Mouse (Mus musculus) hindbrain, embryonic 12.5 days (tissue): ENCODE measurements at regions not wholly inside any gene's neighbourhood (a gene's known extent, or its start where the extent isn't known, plus 50 kb on each side); places are given as distances from the start of the nearest gene placed in this dataset.
"Not testable (repeated sequence)": the region's sequence is repeated elsewhere in the genome, so short reads cannot be mapped to it uniquely, and the experiment has no call there.

ENCODE experiments used
- ATAC-seq: fragments of 200-750 bp; cut with Nextera tagmentation; 2 replicates; pipeline ENCODE4 v1.8.0; 2017; ENCODE audit warnings: moderate TSS enrichment; ENCODE audit not compliant: low FRiP score
- H3K27ac ChIP-seq: fragments of 300-500 bp; sonication (generic); 2 replicates; pipeline ENCODE4 v1.5.1; 2016; ENCODE audit warnings: mild to moderate bottlenecking
- H3K27me3 ChIP-seq: fragments of 300-500 bp; sonication (generic); 2 replicates; pipeline ENCODE4 v1.6.1; 2016; ENCODE audit warnings: mild to moderate bottlenecking
- H3K36me3 ChIP-seq: fragments of 300-500 bp; sonication (generic); 2 replicates; pipeline ENCODE4 v1.6.1; 2016; ENCODE audit warnings: mild to moderate bottlenecking
- H3K4me1 ChIP-seq: fragments of 300-500 bp; sonication (generic); 2 replicates; pipeline ENCODE4 v1.6.1; 2016
- H3K4me2 ChIP-seq: fragments of 300-500 bp; sonication (generic); replicated peaks from 2 replicates; pipeline ENCODE4 v1.6.1; 2016; ENCODE audit warnings: mild to moderate bottlenecking
- H3K4me3 ChIP-seq: fragments of 300-500 bp; sonication (generic); 2 replicates; pipeline ENCODE4 v1.5.1; 2016; ENCODE audit warnings: mild to moderate bottlenecking
- H3K9ac ChIP-seq: fragments of 300-500 bp; sonication (generic); 2 replicates; pipeline ENCODE4 v1.6.1; 2016; ENCODE audit warnings: mild to moderate bottlenecking, moderate library complexity
- H3K9me3 ChIP-seq: fragments of 300-500 bp; sonication (generic); replicated peaks from 2 replicates; pipeline ENCODE4 v1.6.1; 2016; ENCODE audit warnings: mild to moderate bottlenecking
- WGBS: fragments of 180-500 bp; shearing (Covaris S2); methylation state at CpG from one replicate; pipeline ENCODE4 v1.1.7; 2016; 5-methylcytosine and 5-hydroxymethylcytosine counted together

DNA sequence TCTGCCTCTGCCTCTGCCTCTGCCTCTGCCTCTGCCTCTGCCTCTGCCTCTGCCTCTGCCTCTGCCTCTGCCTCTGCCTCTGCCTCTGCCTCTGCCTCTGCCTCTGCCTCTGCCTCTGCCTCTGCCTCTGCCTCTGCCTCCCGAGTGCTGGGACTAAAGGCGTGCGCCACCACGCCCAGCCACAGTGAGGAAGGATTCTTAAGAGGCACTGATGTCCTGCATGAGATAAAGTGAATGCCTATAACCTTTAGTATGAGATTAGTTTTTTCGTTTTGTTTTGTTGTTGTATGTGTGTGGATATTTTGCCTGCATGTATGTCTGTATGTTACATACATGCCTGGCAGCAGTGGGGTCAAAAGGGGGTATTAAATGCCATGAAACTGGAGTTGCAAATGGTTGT lies 63.2 kb downstream of the Hlx start:
- not testable (repeated sequence) for H3K4me3 ChIP-seq, H3K4me1 ChIP-seq, H3K27me3 ChIP-seq, H3K36me3 ChIP-seq, H3K9ac ChIP-seq, H3K4me2 ChIP-seq, ATAC-seq, H3K27ac ChIP-seq, H3K9me3 ChIP-seq
- 91% methylated on average over 5 of the region's 5 CpGs for WGBS

DNA sequence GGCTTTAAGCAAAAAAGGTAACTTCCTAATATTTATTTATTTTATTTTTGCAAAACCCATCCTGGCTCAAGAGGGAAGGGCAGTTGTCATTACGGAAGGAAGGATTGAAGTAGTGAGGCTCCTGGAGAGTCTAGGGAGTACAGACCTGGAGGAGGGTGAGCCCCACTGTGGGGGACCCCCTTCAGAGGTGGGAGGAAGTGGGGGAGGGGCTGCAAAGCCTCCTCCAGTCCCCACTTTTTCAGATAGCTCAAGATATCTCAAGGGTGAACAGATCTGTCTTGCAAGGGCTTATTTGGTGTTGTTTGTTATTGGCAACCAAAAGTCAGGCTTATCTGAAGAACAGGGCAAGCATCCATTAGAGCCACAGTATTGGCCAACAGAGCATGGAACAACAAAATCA lies 64.0 kb downstream of the Hlx start:
- H3K36me3 ChIP-seq, result no peaks in the 10 kb centered on the region
- H3K9ac ChIP-seq, result no peak overlapping the region
- H3K4me1 ChIP-seq, result 0 out of 2 replicates have a peak, but pooled peaks cover 6% of the 10 kb centered on the region
- H3K27me3 ChIP-seq, result no peaks in the 10 kb centered on the region
- no peaks in the 10 kb centered on the region for H3K9me3 ChIP-seq
- no peak for ATAC-seq
- H3K27ac ChIP-seq, result no peak overlapping the region
- no peak overlapping the region for H3K4me3 ChIP-seq
- no peak overlapping the region for H3K4me2 ChIP-seq
- 76% methylated on average over 1 of the region's 1 CpGs for WGBS

GRCm38 (mm10) chr1:184668022-184668421 lies 64.4 kb downstream of the Hlx start:
- 0 out of 2 replicates have a peak, but pooled peaks cover 7% of the 10 kb centered on the region for H3K4me1 ChIP-seq
- no peak overlapping the region for H3K27ac ChIP-seq
- H3K4me3 ChIP-seq, result no peak overlapping the region
- no peaks in the 10 kb centered on the region for H3K36me3 ChIP-seq
- no peak overlapping the region for H3K9ac ChIP-seq
- no peak for ATAC-seq
- H3K27me3 ChIP-seq, result no peaks in the 10 kb centered on the region
- no peaks in the 10 kb centered on the region for H3K9me3 ChIP-seq
- 65% methylated on average over 2 of the region's 2 CpGs for WGBS
- H3K4me2 ChIP-seq, result no peak overlapping the region

GRCm38 (mm10) chr1:184665243-184665642 lies 67.2 kb downstream of the Hlx start:
- WGBS, result 78% methylated on average over 12 of the region's 12 CpGs
- Histone ChIP-seq H3K9me3 (no peaks in the 10 kb centered on the region), H3K4me1 (0 out of 2 replicates have a peak, but pooled peaks cover 7% of the 10 kb centered on the region), H3K36me3 (no peaks in the 10 kb centered on the region), H3K9ac (no peak overlapping the region), H3K4me2 (no peak overlapping the region), H3K27me3 (no peaks in the 10 kb centered on the region), H3K4me3 (no peak overlapping the region), H3K27ac (no peak overlapping the region)
- ATAC-seq, result no peak

GRCm38 (mm10) chr1:184664098-184664375 lies 68.4 kb downstream of the Hlx start:
- no peak overlapping the region for H3K27ac ChIP-seq
- no peaks in the 10 kb centered on the region for H3K9me3 ChIP-seq
- H3K4me3 ChIP-seq, result no peak overlapping the region
- no peaks in the 10 kb centered on the region for H3K27me3 ChIP-seq
- WGBS, result 63% methylated on average over 5 of the region's 5 CpGs
- no peak overlapping the region for H3K4me2 ChIP-seq
- no peaks in the 10 kb centered on the region for H3K36me3 ChIP-seq
- H3K9ac ChIP-seq, result no peak overlapping the region
- H3K4me1 ChIP-seq, result 0 out of 2 replicates have a peak, but pooled peaks cover 7% of the 10 kb centered on the region
- ATAC-seq, result no peak

DNA sequence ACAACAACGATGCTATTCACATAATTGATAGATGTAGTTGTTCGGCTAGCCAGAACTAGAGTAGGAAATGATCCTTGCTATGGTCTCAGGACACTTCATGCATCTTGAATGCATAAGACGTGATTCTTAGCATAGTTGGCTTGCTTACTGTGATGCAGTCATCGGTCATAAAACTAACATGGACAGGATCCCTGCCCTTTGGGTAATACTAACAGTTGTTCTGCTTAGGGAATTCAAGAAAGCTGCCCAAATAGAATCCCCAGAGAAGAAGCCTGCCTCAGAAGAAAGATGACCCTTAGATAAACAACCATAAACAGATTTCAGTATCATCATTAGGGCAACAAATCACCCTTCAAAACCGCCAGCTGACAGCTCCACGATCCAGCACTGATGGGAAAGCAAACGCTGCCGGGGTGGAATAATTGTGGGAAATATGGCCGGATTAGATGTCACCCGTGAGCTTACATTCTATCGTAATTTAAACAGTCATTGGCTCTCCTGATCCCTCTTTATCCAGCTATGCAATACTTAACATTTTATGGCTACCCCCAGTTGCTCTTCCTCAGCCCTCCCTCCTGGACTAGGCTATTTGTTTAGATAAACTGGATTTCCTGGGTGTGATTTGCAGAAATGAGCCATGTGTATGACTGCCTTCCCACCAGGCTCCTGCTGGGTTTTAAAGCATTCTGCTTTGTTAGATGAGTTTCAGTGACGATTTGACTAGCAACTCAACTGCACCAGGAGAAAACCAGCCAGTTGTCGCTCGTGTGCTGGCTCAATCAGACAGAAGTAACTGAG lies 68.9 kb downstream of the Hlx start:
- H3K4me1 ChIP-seq, result 0 out of 2 replicates have a peak, but pooled peaks cover 7% of the 10 kb centered on the region
- no peak overlapping the region for H3K27ac ChIP-seq
- H3K36me3 ChIP-seq, result no peaks in the 10 kb centered on the region
- ATAC-seq, result no peak
- H3K27me3 ChIP-seq, result no peaks in the 10 kb centered on the region
- 68% methylated on average over 14 of the region's 14 CpGs for WGBS
- H3K4me2 ChIP-seq, result no peak overlapping the region
- no peak overlapping the region for H3K9ac ChIP-seq
- no peaks in the 10 kb centered on the region for H3K9me3 ChIP-seq
- no peak overlapping the region for H3K4me3 ChIP-seq

DNA sequence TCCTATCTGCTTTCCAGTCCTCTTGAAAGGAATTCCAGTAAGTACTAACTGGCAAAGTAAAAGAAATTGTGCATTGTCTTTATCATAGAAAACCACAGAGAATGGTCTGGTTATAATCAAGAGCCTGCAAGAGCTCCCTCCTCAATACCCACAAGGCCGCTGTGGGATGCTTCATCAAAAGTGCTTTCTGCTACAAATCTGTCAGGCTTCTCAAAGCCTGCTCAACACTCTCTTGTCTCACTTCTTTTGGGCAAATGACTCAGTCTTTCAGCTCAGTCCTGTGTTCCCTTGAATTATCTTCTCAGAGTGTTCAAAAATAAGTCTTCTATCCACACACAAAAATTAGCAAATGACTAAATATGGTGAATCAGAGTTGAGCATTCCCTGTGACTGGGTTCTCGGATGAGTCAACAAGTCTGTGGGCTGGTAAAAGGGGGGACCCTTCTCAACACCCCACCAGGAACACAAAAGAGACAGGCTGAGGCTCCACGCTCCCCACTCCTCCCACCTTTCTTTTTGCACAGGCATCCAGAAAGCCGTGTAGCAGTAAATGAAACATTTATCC lies 81.8 kb downstream of the Hlx start:
- no peak overlapping the region for H3K9ac ChIP-seq
- no peaks in the 10 kb centered on the region for H3K27me3 ChIP-seq
- ATAC-seq, result no peak
- WGBS, result 87% methylated on average over 4 of the region's 4 CpGs
- H3K4me3 ChIP-seq, result no peak overlapping the region
- H3K4me2 ChIP-seq, result no peak overlapping the region
- H3K4me1 ChIP-seq, result no peaks in the 10 kb centered on the region
- H3K36me3 ChIP-seq, result no peaks in the 10 kb centered on the region
- no peak overlapping the region for H3K27ac ChIP-seq
- H3K9me3 ChIP-seq, result no peaks in the 10 kb centered on the region; the same call in 1 of the 2 replicates

- H3K27me3 ChIP-seq, result no peaks in the 10 kb centered on the region
- no peak overlapping the region for H3K4me2 ChIP-seq
- H3K27ac ChIP-seq, result no peak overlapping the region
- no peak for ATAC-seq
- 90% methylated on average over 8 of the region's 8 CpGs for WGBS
- no peaks in the 10 kb centered on the region for H3K36me3 ChIP-seq
- H3K9ac ChIP-seq, result no peak overlapping the region
- no peak overlapping the region for H3K4me3 ChIP-seq
- no peaks in the 10 kb centered on the region; the same call in 1 of the 2 replicates for H3K9me3 ChIP-seq
- no peaks in the 10 kb centered on the region for H3K4me1 ChIP-seq
Measured at GRCm38 (mm10) chr1:184647920-184648540, 84.4 kb downstream of the Hlx start.

DNA sequence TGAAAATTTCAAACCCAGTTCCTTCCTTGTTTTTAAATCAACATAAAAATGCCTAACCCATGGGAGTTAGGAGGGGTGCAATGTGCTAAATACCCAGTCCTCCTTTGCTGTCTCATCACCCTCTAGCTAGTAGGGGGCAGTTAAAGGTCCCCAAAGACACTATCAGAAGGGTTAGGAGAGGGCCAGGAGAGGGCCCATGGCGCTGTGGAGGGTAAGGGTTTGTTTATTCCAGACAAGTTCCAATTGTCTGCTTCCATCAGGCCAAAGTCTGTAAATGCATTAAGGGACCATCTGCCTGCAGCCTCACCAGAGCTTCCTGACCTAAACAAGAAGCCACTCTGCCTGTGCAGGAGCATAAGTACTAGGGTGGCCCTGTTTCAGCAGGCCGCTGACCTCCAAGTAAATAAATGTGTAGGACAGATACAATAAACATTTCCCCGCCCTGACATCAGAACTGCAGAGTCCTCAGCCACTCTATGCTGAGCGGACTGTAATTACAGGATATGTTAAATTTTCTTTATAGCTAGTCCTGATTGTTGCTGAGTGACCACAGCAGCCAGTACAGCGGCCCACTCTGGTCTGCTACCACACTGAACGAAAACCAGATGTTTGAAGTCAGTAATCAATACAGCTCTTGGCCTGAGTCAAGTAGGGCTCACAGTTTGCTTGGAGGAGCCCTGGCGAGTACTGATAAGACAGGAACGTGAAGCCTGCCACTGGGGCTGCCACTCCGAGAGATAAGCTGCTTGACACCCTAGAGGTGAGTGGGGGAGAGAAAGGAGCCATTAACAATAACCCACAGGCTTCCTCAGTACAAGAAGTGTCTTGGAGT lies 87.4 kb downstream of the Hlx start:
- Histone ChIP-seq H3K4me2 (no peak overlapping the region), H3K27me3 (no peaks in the 10 kb centered on the region), H3K9ac (no peak overlapping the region), H3K4me3 (no peak overlapping the region), H3K9me3 (no peaks in the 10 kb centered on the region; the same call in 1 of the 2 replicates), H3K27ac (no peak overlapping the region), H3K36me3 (no peaks in the 10 kb centered on the region), H3K4me1 (no peaks in the 10 kb centered on the region)
- 51% methylated on average over 9 of the region's 9 CpGs for WGBS
- no peak for ATAC-seq

GRCm38 (mm10) chr1:184630695-184631475 lies 101.5 kb downstream of the Hlx start:
- H3K4me1 ChIP-seq, result no peaks in the 10 kb centered on the region
- no peaks in the 10 kb centered on the region for H3K36me3 ChIP-seq
- WGBS, result 83% methylated on average over 13 of the region's 13 CpGs
- H3K4me3 ChIP-seq, result no peak overlapping the region
- no peaks in the 10 kb centered on the region for H3K27me3 ChIP-seq
- no peak overlapping the region for H3K27ac ChIP-seq
- no peak overlapping the region for H3K9ac ChIP-seq
- H3K9me3 ChIP-seq, result no peaks in the 10 kb centered on the region
- ATAC-seq, result no peak
- H3K4me2 ChIP-seq, result no peak overlapping the region

GRCm38 (mm10) chr1:184629194-184629593 lies 103.2 kb downstream of the Hlx start:
- Histone ChIP-seq H3K9me3 (no peaks in the 10 kb centered on the region), H3K27me3 (no peaks in the 10 kb centered on the region), H3K36me3 (no peaks in the 10 kb centered on the region), H3K4me2 (no peak overlapping the region), H3K27ac (no peak overlapping the region), H3K9ac (no peak overlapping the region), H3K4me1 (no peaks in the 10 kb centered on the region), H3K4me3 (no peak overlapping the region)
- ATAC-seq, result no peak
- 92% methylated on average over 9 of the region's 9 CpGs for WGBS
